Mouse (Mus musculus) cerebellum, postnatal 36 days (tissue): Measurements from ENCODE around the gene Dglucy.

Experiments used
- DNase-seq, 2 experiments: peaks; one replicate each; pipeline ENCODE4 v3.0.0; 2021 to 2022; ENCODE audit warnings: mixed read lengths in 2 of 2

Gene Dglucy

GRCm38 (mm10) chr12:100887801-100888258, 109.0 kb downstream of the Dglucy start:
- peak in 1 of 2 experiments; percentile 57 for DNase-seq

- DNase-seq = no peak
Measured at GRCm38 (mm10) chr12:100890548-100890947, 111.7 kb downstream of the Dglucy start.

- DNase-seq = no peak
Measured at GRCm38 (mm10) chr12:100895504-100895903, 116.6 kb downstream of the Dglucy start.

- no peak for DNase-seq
Measured at GRCm38 (mm10) chr12:100896661-100897060, 117.8 kb downstream of the Dglucy start.

GRCm38 (mm10) chr12:100897736-100898650, 119.1 kb downstream of the Dglucy start:
- DNase-seq = peak; percentile 81 to 82

- DNase-seq = peak; percentile 82 to 84
Measured at GRCm38 (mm10) chr12:100899111-100899640, 120.3 kb downstream of the Dglucy start.

GRCm38 (mm10) chr12:100900901-100901300, 122.0 kb downstream of the Dglucy start:
- no peak for DNase-seq

GRCm38 (mm10) chr12:100901386-100901785, 122.5 kb downstream of the Dglucy start:
- DNase-seq = no peak

GRCm38 (mm10) chr12:100903761-100904160, 124.9 kb downstream of the Dglucy start:
- DNase-seq = peak; percentile 48 to 50

GRCm38 (mm10) chr12:100906861-100907260, 128.0 kb downstream of the Dglucy start:
- no peak for DNase-seq

GRCm38 (mm10) chr12:100907598-100908297, 128.9 kb downstream of the Dglucy start, which contains the start of gene Gpr68:
TSS of gene Gpr68 (minus strand) at chr12:100908198.
- peak; percentile 57 to 63 for DNase-seq

GRCm38 (mm10) chr12:100908298-100909034, 129.6 kb downstream of the Dglucy start:
- peak in 1 of 2 experiments; percentile 39 for DNase-seq

GRCm38 (mm10) chr12:100909765-100910164, 130.9 kb downstream of the Dglucy start:
- DNase-seq = peak; percentile 42 to 69

GRCm38 (mm10) chr12:100910731-100911130, 131.9 kb downstream of the Dglucy start:
- DNase-seq = peak; percentile 64 to 72

- DNase-seq = no peak
Measured at GRCm38 (mm10) chr12:100924646-100925339, 145.9 kb downstream of the Dglucy start.

GRCm38 (mm10) chr12:100925644-100926619, 147.1 kb downstream of the Dglucy start:
- DNase-seq = peak; percentile 42 to 82

- no peak for DNase-seq
Measured at GRCm38 (mm10) chr12:100928286-100928685, 149.4 kb downstream of the Dglucy start.

- no peak for DNase-seq
Measured at GRCm38 (mm10) chr12:100931653-100932052, 152.8 kb downstream of the Dglucy start.

GRCm38 (mm10) chr12:100934796-100935195, 155.9 kb downstream of the Dglucy start:
- DNase-seq = no peak

GRCm38 (mm10) chr12:100936116-100936515, 157.3 kb downstream of the Dglucy start:
- DNase-seq = peak; percentile 79 to 81

GRCm38 (mm10) chr12:100936737-100937136, 157.9 kb downstream of the Dglucy start:
- DNase-seq = no peak
